Mouse (Mus musculus) kidney, adult 18-20 months (tissue): ENCODE measurements around the gene Man2b1.
"Not testable (repeated sequence)": the region's sequence is repeated elsewhere in the genome, so short reads cannot be mapped to it uniquely, and the experiment has no call there.

ENCODE experiments used
- DNase-seq: peaks from one replicate; pipeline ENCODE4 v3.0.0; 2021

The Man2b1 gene

DNA sequence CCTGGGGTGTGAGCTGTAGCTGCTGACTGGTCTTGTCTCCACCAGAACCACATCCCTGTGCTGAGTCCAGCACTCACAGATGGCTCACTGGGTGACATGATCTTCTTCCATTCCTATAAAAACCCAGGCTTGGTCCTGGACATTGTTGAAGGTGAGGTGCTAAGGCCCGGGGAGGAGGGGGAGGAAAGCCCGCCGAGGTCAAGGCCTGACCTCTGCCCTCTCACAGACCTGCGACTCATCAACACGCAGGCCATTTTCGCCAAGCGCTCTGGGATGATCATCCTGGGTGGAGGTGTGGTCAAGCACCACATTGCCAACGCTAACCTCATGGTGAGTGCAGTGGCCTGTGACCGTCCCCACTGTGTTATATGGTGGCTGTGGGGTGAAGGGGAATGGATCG, 8.9 kb upstream of the Man2b1 start:
- no peak for DNase-seq

- DNase-seq = no peak
These were observed 8.5 kb upstream of the Man2b1 start for GRCm38 (mm10) chr8:85074617-85075016.

- DNase-seq = peak; percentile 65
These were observed 7.1 kb upstream of the Man2b1 start for GRCm38 (mm10) chr8:85076001-85076400.

GRCm38 (mm10) chr8:85076993-85077392, 6.1 kb upstream of the Man2b1 start:
- peak; percentile 74 for DNase-seq

DNA sequence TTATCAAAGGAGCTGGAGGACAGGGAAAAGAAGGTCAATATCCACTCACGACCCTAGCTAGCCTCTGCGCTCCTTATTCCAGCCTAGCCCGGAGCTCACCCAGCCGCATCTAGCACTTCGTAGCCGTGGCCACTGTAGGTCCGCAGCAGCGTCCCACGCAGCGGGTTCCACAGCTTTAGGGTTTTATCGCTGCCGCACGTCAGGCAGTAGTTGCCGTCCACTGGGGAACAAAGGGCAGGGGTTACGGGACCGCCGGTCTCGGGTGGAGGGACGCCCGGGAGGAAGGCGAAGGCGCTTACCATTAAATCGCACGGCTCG, 2.9 kb upstream of the Man2b1 start:
- no peak for DNase-seq

DNA sequence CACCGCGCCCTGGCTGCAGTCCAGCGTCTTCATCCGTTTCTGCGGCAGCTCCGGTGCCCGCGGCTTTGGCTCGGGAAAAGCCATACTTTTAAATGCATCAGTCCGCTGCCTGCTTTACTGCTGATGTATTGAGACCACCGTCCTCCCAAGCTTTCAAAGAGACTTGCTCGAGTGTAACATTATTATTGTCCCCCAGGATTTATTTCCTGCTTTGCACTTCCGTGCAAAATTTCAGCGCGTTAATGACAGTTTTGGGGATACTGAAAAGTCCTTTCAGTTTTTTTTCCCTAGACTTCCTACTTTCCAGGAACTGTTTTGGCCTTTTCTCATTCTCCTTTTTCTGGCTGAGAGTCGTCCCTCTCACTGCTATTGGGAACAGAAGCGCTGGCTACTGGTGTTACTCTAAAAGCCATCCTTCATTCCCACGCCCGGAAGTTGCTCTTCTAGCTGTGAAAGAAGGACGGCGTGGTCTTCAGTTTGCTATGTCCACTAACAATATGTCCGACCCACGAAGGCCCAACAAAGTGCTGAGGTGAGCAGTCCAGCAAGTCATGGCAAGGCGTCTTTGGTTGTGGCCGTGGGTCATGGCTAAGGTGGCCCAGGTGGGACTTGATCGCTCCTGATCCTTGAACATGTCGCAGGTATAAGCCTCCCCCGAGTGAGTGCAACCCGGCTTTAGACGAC, 2.4 kb upstream of the Man2b1 start, which contains the start of gene Wdr83os:
Gene Wdr83os, plus strand, starts transcription at position 209 of the 684 bp plus-strand sequence.
- peak; percentile 75 for DNase-seq

GRCm38 (mm10) chr8:85081216-85081555, 1.9 kb upstream of the Man2b1 start, which contains the start of gene Wdr83:
Gene Wdr83 (minus strand): TSS chr8:85081306.
- no peak for DNase-seq

DNA sequence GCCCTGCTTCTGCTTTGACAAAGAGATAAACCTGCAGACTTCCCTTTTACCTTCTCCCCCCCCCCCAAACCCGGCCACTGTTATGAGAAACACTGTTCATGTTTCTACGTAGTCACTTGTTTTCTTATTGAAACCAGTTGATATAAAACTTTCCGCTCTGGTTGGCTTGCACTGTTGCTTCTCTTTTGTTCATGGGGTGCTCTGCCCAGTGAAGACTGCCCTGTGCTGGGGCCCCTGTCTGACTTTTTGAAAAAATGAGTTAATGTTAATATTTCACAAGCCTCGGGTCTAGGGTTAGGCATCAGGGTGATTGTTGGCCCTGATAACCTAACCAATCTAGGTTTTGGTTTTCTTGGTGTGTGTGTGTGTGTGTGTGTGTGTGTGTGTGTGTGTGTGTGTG, 901 bp upstream of the Man2b1 start:
- DNase-seq = not testable (repeated sequence)

DNA sequence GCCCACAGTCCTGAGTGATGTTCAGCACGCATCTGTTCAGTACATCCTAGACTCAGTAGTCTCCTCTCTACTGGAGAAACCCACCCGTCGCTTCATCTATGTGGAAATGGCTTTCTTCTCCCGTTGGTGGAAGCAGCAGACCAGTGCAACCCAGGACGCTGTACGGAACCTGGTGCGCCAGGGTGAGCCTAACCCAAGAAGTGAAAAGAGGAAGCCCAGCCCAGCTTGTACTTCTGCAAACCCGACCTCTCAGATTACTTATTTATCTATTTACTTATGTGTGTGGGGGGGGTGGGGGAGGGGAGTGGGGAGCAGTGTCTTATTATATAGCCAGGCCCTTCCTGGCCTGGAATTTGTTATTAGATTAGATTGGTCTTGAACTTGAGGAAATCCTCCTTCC, 1.6 kb downstream of the Man2b1 start:
- no peak for DNase-seq

DNA sequence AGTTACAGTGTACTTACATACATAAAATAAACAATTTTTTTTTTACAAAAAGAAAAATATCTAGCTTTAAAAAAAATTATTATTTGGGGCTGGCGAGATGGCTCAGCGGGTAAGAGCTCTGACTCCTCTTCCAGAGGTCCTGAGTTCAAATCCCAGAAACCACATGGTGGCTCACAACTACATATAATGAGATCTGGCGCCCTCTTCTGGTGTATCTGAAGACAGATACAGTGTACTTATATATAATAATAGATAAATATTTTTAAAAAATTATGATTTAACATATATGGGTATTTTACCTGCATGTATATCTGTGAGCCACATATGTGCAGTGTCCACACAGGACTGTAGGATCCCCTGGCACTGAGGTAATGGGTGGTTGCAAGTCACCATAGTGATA, 3.2 kb downstream of the Man2b1 start:
- no peak for DNase-seq

GRCm38 (mm10) chr8:85088771-85089170, 5.7 kb downstream of the Man2b1 start:
- DNase-seq = no peak

- no peak for DNase-seq
These were observed 7.8 kb downstream of the Man2b1 start for GRCm38 (mm10) chr8:85090856-85091255.

DNA sequence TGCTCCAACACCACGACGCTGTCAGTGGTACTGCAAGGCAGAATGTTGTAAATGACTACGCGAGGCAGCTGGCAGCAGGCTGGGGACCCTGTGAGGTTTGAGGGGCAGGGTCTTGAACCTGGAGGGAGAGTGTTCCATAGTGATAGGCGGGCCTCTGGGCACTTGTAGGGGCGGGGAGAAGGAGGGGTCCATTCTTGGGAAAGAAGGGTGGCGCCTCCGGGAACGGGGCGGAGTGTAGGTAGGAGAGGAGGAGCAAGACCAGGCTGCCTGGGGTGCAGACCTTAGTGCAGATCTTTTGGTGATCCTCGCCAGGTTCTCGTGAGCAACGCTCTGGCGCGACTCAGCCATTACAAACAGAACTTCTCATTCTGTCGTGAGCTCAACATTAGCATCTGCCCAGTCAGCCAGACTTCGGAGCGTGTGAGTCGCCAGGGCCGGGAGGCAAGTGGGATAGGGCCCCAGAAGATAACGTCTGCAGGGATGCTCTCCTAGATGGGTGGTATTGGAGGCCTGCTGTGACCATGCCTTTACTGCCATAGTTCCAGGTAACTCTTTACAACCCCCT, 8.5 kb downstream of the Man2b1 start:
- DNase-seq = no peak

GRCm38 (mm10) chr8:85095051-85095450, 12.0 kb downstream of the Man2b1 start:
- no peak for DNase-seq

DNA sequence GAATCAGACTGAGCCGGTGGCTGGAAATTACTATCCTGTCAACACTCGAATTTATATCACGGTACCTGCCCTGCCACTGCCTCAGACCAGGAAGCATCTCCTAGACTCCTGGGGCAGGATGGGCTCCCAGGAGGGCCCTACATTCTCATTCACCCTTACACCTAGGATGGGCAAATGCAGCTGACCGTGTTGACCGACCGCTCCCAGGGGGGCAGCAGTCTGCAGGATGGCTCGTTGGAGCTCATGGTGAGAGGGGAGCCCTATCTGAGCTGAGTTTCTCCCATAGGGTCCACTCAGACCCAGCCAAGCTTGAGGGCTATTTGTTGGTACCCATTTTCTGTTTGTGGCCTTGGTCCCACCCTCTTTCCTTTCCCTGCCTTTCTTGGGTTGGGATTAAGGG, 12.5 kb downstream of the Man2b1 start:
- no peak for DNase-seq

- DNase-seq = no peak
These were observed 13.1 kb downstream of the Man2b1 start for GRCm38 (mm10) chr8:85096196-85096595.

- no peak for DNase-seq
These were observed 13.8 kb downstream of the Man2b1 start for GRCm38 (mm10) chr8:85096850-85097249.

GRCm38 (mm10) chr8:85100076-85100665, 17.1 kb downstream of the Man2b1 start:
- DNase-seq = no peak

- DNase-seq = no peak
These were observed 30.2 kb downstream of the Man2b1 start for GRCm38 (mm10) chr8:85113241-85113640.

- DNase-seq = no peak
These were observed 32.4 kb downstream of the Man2b1 start for GRCm38 (mm10) chr8:85115501-85115900.

GRCm38 (mm10) chr8:85116984-85117383, 33.9 kb downstream of the Man2b1 start:
- no peak for DNase-seq

DNA sequence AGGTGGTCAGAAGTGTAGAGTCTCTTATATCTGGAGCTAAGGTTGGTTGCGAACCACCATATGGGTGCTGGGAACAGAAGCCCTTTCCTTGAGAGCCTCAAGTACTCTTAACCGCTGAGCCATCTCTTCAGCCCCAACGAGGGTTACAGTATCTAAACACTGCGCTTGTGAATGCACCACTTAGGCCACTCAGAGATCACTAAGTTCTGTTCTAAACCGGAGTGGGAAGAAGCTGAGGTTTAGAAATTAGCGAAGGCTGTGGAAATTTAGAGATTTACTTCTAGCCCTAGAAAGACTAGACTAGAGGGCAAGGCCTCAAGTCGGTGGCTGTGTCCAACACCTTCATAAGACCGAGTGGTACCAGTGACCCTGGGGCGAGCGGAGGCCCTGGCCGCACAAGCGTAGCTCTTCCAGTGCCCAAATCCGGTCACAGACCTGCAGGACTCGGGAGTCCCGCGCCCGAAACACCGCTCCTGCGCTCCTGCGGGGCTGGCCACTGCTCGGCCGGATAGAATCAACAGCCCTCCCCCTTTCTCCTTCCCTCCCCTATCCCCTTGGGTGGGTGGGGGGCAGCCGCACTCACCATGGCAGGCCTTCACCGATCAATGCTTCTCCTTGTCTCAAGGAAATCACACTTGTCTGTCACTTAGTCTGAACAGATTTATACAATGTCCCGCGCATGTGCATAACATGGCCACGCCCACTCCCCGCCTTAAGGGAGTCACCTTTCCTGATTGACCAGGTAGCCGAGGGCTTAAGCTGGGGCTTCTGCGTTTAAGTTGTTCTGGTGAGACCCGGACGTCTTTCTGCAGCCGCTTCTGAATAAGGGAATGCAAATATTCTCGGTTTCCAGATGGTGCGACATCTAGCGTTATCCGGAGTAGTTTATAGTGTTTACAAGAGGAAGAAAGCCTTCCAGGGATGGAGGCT, 36.2 kb downstream of the Man2b1 start:
- peak; percentile 95 for DNase-seq

DNA sequence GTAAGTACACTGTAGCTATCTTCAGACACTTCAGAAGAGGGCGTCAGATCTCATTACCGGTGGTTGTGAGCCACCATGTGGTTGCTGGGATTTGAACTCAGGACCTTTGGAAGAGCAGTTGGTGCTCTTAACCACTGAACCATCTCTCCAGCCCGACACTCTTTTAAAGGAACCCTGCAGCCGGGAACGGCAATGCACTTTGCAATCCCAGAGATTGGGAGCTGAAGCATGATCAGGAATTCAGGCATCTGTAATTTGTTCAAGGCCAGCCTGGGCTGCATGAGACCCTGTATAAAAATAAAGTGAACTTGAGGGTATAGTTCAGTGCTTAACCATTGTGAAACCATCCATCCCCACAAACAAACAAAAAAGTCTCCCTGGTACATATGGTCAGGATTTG, 37.2 kb downstream of the Man2b1 start:
- not testable (repeated sequence) for DNase-seq

DNA sequence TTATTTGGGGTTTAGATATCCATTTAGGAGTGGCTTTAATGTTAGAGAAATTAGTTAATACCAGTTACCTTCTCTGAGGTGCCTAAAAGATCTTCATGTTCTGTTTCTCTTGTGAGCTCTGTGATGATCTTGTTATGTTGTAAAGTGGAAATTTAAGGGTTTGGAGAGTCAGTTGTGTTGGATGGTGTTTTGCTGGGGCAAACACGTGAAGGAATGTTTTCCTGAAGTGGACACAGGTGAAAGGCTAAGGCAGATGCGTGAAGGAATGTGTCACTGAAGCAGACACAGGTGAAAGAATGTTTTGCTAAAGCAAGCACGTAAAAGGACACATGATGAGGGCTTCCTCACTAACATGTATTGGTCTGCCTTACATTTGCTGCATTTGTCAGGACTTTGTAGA, 39.9 kb downstream of the Man2b1 start, which contains the start of gene Zfp791:
Gene Zfp791, minus strand, starts transcription at position 101 of the 400 bp plus-strand sequence.
- no peak for DNase-seq
